Mouse (Mus musculus): ENCODE measurements around the gene Ifi211. TPM values are rescaled to one million over a fixed set of nuclear protein-coding genes. Genes with fewer than 3 reads are reported as not detected.
"Not testable (repeated sequence)": the region's sequence is repeated elsewhere in the genome, so short reads cannot be mapped to it uniquely, and the experiment has no call there.

The Ifi211 gene
- 0.33 and 0.62 TPM in 2 replicates for polyA plus RNA-seq (2015; fragmentation: Nextera tagmentation; extraction: Ambion mirVana)

DNA sequence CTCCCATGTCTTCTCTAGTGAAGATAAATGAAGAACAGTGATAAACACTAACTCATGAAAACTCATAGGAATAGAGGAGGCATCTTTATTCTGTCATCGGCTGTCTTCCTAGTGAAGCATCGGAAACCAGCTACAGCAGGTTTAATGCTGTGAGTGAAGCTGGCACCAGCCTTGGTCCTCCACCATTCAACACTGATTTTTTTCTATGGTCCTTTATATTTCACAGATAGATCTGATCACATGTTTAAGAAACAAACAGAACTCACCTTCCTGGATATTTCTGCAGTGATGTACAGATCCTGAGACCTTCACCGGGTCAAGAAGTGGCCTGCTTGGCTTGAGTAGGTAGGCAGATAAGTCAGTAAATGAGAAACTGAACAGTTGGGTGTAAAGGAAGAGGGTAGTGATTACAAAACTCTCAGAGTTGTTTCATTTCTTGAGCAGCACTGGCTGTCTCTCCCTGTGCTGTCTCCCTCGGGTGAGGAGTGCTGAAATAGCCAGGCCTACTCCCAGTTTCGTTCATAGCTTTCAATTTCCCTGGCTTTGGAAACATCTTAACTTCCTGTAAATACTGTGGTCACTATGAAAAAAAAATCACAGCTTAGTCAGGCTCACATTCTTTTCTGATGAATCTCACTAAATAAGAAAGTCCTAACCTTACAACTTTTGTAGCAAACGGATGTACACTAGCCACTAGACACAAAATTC, at the start of gene Ifi211:
Ifi211 (minus strand) TSS at position 499 of the 708 bp plus-strand sequence.
- not testable (repeated sequence) for H3K4me1 ChIP-seq (ENCODE audit: insufficient read depth, low read length); H3K4me2 ChIP-seq (replicated peaks; ENCODE audit: low read depth, low read length); H3K9me3 ChIP-seq (ENCODE audit: low read length); ATAC-seq (ENCODE audit: low FRiP score, low TSS enrichment); H3K4me3 ChIP-seq (ENCODE audit: low read length); H3K27ac ChIP-seq (ENCODE audit: low read length); H3K9ac ChIP-seq (replicated peaks; ENCODE audit: low read length); H3K27me3 ChIP-seq (ENCODE audit: insufficient read depth, low read length); H3K36me3 ChIP-seq (ENCODE audit: insufficient read depth, low read length)
- WGBS = 76% methylated on average over 6 of the region's 6 CpGs

DNA sequence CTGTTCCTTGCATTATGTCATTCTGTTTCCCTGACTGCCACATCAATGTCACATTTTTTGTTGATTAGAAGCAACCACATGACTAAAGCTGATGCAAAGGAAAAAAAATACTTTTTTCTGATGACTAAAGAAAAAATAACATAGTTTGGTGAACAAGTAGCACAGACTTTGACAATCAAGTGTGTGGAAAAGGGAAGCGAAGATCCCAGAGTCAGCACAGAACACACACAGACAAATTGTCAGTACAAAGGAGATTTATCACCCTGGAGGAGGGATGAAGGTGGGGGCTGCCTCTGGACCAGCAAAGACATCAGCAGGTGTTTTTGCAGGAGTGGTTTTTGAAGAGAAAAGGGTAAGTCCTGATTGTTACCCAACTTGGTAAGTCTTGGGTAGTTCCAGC, 48.6 kb upstream of the Ifi211 start:
- H3K4me2 ChIP-seq (replicated peaks; ENCODE audit: low read depth, low read length); H3K36me3 ChIP-seq (ENCODE audit: insufficient read depth, low read length); H3K4me1 ChIP-seq (ENCODE audit: insufficient read depth, low read length); H3K4me3 ChIP-seq (ENCODE audit: low read length); H3K27ac ChIP-seq (ENCODE audit: low read length); H3K9me3 ChIP-seq (ENCODE audit: low read length); ATAC-seq (ENCODE audit: low FRiP score, low TSS enrichment); H3K9ac ChIP-seq (replicated peaks; ENCODE audit: low read length); H3K27me3 ChIP-seq (ENCODE audit: insufficient read depth, low read length): not testable (repeated sequence)
- WGBS = 71% methylated on average over 1 of the region's 1 CpGs

DNA sequence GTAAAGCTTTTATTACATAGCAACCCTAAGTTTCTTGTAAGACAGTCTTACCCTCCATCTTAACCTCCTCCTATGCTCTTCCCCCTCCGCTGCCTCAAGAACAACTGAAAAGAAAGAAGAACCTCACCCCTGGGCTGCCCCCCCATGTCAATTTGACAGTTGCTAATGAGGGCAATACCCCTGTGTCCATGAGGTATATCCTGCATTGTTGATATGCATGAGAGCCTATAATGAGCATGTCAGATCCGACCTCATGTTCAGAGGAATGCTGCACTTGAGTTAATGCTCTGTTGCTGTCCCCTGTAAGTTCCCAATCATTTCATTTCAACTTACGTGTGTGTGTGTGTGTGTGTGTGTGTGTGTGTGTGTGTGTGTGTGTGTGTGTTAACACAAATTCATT, 47.2 kb upstream of the Ifi211 start:
- H3K4me3 ChIP-seq (ENCODE audit: low read length); H3K27me3 ChIP-seq (ENCODE audit: insufficient read depth, low read length); H3K9ac ChIP-seq (replicated peaks; ENCODE audit: low read length); H3K9me3 ChIP-seq (ENCODE audit: low read length); H3K4me2 ChIP-seq (replicated peaks; ENCODE audit: low read depth, low read length); H3K36me3 ChIP-seq (ENCODE audit: insufficient read depth, low read length); H3K27ac ChIP-seq (ENCODE audit: low read length); H3K4me1 ChIP-seq (ENCODE audit: insufficient read depth, low read length); ATAC-seq (ENCODE audit: low FRiP score, low TSS enrichment): not testable (repeated sequence)
- 32% methylated on average over 3 of the region's 3 CpGs for WGBS

DNA sequence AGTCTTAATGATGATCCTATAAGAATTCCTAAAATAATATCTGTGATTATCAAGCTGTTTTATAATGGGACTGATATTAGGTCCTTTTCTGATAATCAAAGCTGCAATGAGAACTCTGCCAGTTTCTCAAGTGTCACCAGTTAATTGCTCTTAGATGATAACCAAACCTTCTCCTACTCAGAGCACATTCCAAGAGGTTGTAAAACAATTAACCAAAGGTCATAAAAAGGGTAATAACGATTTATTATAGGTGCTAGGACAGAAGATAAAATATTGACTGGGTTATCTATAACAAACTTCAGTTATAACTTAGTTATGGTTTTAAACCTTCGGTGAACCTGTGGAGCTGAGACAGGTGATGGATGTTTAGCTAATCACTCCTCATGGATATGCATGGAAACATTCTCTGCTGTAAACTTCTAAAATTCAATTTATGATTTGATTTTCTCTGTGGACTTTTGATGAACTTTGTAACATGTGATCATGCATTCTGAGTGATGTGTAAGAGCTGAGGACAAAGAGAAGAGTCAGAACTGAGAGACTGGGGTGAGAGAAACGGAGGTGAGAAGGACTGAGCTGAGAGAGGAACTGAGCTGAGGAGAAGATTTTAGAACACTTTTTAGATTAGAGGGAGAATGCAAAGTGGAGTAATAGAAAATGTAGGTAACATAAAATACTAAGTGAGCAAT, 43.1 kb upstream of the Ifi211 start:
- not testable (repeated sequence) for H3K36me3 ChIP-seq (ENCODE audit: insufficient read depth, low read length); H3K27ac ChIP-seq (ENCODE audit: low read length); H3K4me1 ChIP-seq (ENCODE audit: insufficient read depth, low read length); H3K9ac ChIP-seq (replicated peaks; ENCODE audit: low read length); H3K9me3 ChIP-seq (ENCODE audit: low read length); ATAC-seq (ENCODE audit: low FRiP score, low TSS enrichment); H3K4me3 ChIP-seq (ENCODE audit: low read length); H3K27me3 ChIP-seq (ENCODE audit: insufficient read depth, low read length); H3K4me2 ChIP-seq (replicated peaks; ENCODE audit: low read depth, low read length)
- WGBS = 32% methylated on average over 3 of the region's 3 CpGs

GRCm38 (mm10) chr1:173955071-173955796, 42.4 kb upstream of the Ifi211 start:
- H3K4me3 ChIP-seq (ENCODE audit: low read length) = no peak overlapping the region
- no peaks in the 10 kb centered on the region for H3K27me3 ChIP-seq (ENCODE audit: insufficient read depth, low read length)
- H3K9me3 ChIP-seq (ENCODE audit: low read length) = no peaks in the 10 kb centered on the region
- H3K4me2 ChIP-seq (replicated peaks; ENCODE audit: low read depth, low read length) = no peak overlapping the region
- H3K27ac ChIP-seq (ENCODE audit: low read length) = no peak overlapping the region
- H3K4me1 ChIP-seq (ENCODE audit: insufficient read depth, low read length) = no peaks in the 10 kb centered on the region
- H3K36me3 ChIP-seq (ENCODE audit: insufficient read depth, low read length) = no peaks in the 10 kb centered on the region
- no peak overlapping the region for H3K9ac ChIP-seq (replicated peaks; ENCODE audit: low read length)
- ATAC-seq (ENCODE audit: low FRiP score, low TSS enrichment) = no peak
- 86% methylated on average over 2 of the region's 2 CpGs for WGBS

- no peak for ATAC-seq (ENCODE audit: low FRiP score, low TSS enrichment)
- no peaks in the 10 kb centered on the region for H3K9me3 ChIP-seq (ENCODE audit: low read length)
- H3K4me3 ChIP-seq (ENCODE audit: low read length) = no peak overlapping the region
- H3K36me3 ChIP-seq (ENCODE audit: insufficient read depth, low read length) = no peaks in the 10 kb centered on the region
- 82% methylated on average over 1 of the region's 1 CpGs for WGBS
- H3K9ac ChIP-seq (replicated peaks; ENCODE audit: low read length) = no peak overlapping the region
- H3K27me3 ChIP-seq (ENCODE audit: insufficient read depth, low read length) = no peaks in the 10 kb centered on the region
- H3K4me1 ChIP-seq (ENCODE audit: insufficient read depth, low read length) = no peaks in the 10 kb centered on the region
- H3K27ac ChIP-seq (ENCODE audit: low read length) = no peak overlapping the region
- H3K4me2 ChIP-seq (replicated peaks; ENCODE audit: low read depth, low read length) = no peak overlapping the region
Measured at GRCm38 (mm10) chr1:173953563-173953962, 40.7 kb upstream of the Ifi211 start.

GRCm38 (mm10) chr1:173949044-173949443, 36.2 kb upstream of the Ifi211 start:
- not testable (repeated sequence) for ATAC-seq (ENCODE audit: low FRiP score, low TSS enrichment); H3K27ac ChIP-seq (ENCODE audit: low read length); H3K4me2 ChIP-seq (replicated peaks; ENCODE audit: low read depth, low read length); H3K9ac ChIP-seq (replicated peaks; ENCODE audit: low read length); H3K4me3 ChIP-seq (ENCODE audit: low read length); H3K9me3 ChIP-seq (ENCODE audit: low read length); H3K36me3 ChIP-seq (ENCODE audit: insufficient read depth, low read length); H3K4me1 ChIP-seq (ENCODE audit: insufficient read depth, low read length); H3K27me3 ChIP-seq (ENCODE audit: insufficient read depth, low read length)
- 81% methylated on average over 2 of the region's 2 CpGs for WGBS

DNA sequence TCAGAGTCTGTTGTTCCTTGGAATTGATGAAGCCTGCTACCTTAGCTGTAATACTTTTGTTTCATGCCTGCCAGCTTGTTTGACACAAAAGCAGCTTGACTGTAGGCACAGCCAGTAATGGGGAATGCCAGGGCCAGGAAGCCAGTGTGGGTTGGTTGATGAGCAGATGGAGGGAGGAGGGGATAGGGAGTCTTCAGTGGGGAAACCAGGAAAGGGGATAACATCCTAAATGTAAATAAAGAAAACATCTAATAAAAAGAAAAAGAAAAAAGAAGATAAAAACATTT, 29.9 kb upstream of the Ifi211 start:
- not testable (repeated sequence) for H3K4me2 ChIP-seq (replicated peaks; ENCODE audit: low read depth, low read length); H3K4me1 ChIP-seq (ENCODE audit: insufficient read depth, low read length); ATAC-seq (ENCODE audit: low FRiP score, low TSS enrichment); H3K27ac ChIP-seq (ENCODE audit: low read length); H3K9ac ChIP-seq (replicated peaks; ENCODE audit: low read length); H3K4me3 ChIP-seq (ENCODE audit: low read length); H3K9me3 ChIP-seq (ENCODE audit: low read length); H3K36me3 ChIP-seq (ENCODE audit: insufficient read depth, low read length); H3K27me3 ChIP-seq (ENCODE audit: insufficient read depth, low read length)

DNA sequence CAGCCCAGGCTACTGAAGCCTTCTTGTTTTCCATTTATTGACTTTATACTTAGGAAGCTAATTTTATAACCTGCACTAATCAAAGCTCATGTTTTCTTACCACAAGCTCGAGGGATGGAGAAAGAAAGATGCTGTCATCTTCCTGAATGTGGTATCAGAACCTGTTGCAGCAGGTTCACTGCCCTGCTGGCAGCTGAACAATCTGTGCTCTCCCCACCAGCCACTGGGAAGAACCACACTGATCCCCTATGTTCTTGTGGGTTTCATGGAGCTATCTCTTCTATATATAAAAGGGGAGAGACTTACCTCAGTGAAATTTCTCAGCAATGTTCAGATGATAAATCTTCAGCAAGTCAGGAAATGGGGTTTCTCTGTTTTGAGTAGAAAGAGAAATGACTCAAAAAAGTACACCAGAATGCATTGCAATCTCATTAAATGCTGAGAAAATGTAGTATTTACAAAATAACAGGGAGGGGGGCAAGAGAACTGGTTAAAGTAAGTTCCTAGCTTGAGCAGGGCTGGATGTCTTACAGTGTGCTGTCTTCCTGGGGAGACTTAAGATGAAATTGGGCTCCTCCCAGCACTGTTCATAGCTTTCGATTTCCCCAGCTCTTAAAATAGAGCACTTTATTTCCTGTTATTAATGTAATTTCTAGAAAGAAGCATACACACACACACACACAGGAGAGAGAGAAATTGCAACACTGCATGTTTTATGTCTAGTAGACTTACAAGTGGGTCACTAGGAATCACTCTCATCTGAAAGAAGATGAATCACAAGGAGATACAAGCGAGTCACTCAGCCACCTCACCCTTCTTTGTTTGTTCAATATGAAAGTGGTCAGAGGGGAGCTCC, 29.3 kb upstream of the Ifi211 start, which contains the start of the genes Mndal and Ifi203:
Mndal (minus strand) TSS at position 568 of the 856 bp plus-strand sequence.
Ifi203 (minus strand) TSS at position 749 of the 856 bp plus-strand sequence.
- H3K27me3 ChIP-seq (ENCODE audit: insufficient read depth, low read length); H3K4me2 ChIP-seq (replicated peaks; ENCODE audit: low read depth, low read length); H3K9ac ChIP-seq (replicated peaks; ENCODE audit: low read length); H3K4me3 ChIP-seq (ENCODE audit: low read length); H3K4me1 ChIP-seq (ENCODE audit: insufficient read depth, low read length); ATAC-seq (ENCODE audit: low FRiP score, low TSS enrichment); H3K27ac ChIP-seq (ENCODE audit: low read length); H3K36me3 ChIP-seq (ENCODE audit: insufficient read depth, low read length); H3K9me3 ChIP-seq (ENCODE audit: low read length): not testable (repeated sequence)
- WGBS = 68% methylated on average over 3 of the region's 3 CpGs

Data from kidney, embryonic 16.5 days (tissue).